Mouse (Mus musculus): Measurements from ENCODE around the gene Fntb. TPM values are rescaled to one million over a fixed set of nuclear protein-coding genes. Genes with fewer than 3 reads are reported as not detected.

Fntb gene
- polyA plus RNA-seq, 1 experiment from 2014 or later: 39.9 TPM

- Histone ChIP-seq H3K36me3 (ENCODE audit: control insufficient read depth, insufficient read depth, low read length) (peaks cover 10% of the 10 kb centered on the region; the same call in 1 of the 2 replicates), H3K9ac (replicated peaks; ENCODE audit: low read length) (no peak overlapping the region), H3K4me1 (ENCODE audit: control insufficient read depth, insufficient read depth, low read length) (peaks cover 11% of the 10 kb centered on the region; the same call in 1 of the 2 replicates), H3K9me3 (ENCODE audit: control insufficient read depth, low read length) (no peaks in the 10 kb centered on the region), H3K4me2 (ENCODE audit: low read length) (no peak overlapping the region), H3K4me3 (replicated peaks; ENCODE audit: low read depth, low read length) (no peak overlapping the region), H3K27ac (replicated peaks; ENCODE audit: low read depth, low read length) (no peak overlapping the region), H3K27me3 (ENCODE audit: control insufficient read depth, insufficient read depth, low read length) (no peaks in the 10 kb centered on the region)
- ATAC-seq (ENCODE audit: low FRiP score, low TSS enrichment) (no peak), DNase-seq (no peak)
- WGBS: 90% methylated on average over 16 of the region's 16 CpGs
Measured at GRCm38 (mm10) chr12:76892910-76893695, 127.7 kb downstream of the Fntb start.

- Histone ChIP-seq H3K27me3 (ENCODE audit: control insufficient read depth, insufficient read depth, low read length) (no peaks in the 10 kb centered on the region), H3K4me2 (ENCODE audit: low read length) (no peak overlapping the region), H3K36me3 (ENCODE audit: control insufficient read depth, insufficient read depth, low read length) (peaks cover 10% of the 10 kb centered on the region; the same call in 1 of the 2 replicates), H3K4me3 (replicated peaks; ENCODE audit: low read depth, low read length) (no peak overlapping the region), H3K9me3 (ENCODE audit: control insufficient read depth, low read length) (no peaks in the 10 kb centered on the region), H3K27ac (replicated peaks; ENCODE audit: low read depth, low read length) (peak overlapping the region; percentile 49), H3K9ac (replicated peaks; ENCODE audit: low read length) (no peak overlapping the region), H3K4me1 (ENCODE audit: control insufficient read depth, insufficient read depth, low read length) (peaks cover 11% of the 10 kb centered on the region; the same call in 1 of the 2 replicates)
- ATAC-seq (ENCODE audit: low FRiP score, low TSS enrichment) (no peak), DNase-seq (no peak)
- 83% methylated on average over 10 of the region's 10 CpGs for WGBS
Measured at GRCm38 (mm10) chr12:76894792-76895559, 129.6 kb downstream of the Fntb start.

GRCm38 (mm10) chr12:76895777-76896176, 130.4 kb downstream of the Fntb start:
- peak; percentile 61 for DNase-seq
- ATAC-seq (ENCODE audit: low FRiP score, low TSS enrichment): peak; percentile 55; the same call in 1 of the 2 replicates
- H3K4me3 ChIP-seq (replicated peaks; ENCODE audit: low read depth, low read length): no peak overlapping the region

GRCm38 (mm10) chr12:76896566-76896965, 131.2 kb downstream of the Fntb start:
- peaks cover 13% of the 10 kb centered on the region for H3K36me3 ChIP-seq (ENCODE audit: control insufficient read depth, insufficient read depth, low read length)
- no peak overlapping the region for H3K4me3 ChIP-seq (replicated peaks; ENCODE audit: low read depth, low read length)
- no peak for DNase-seq
- H3K27me3 ChIP-seq (ENCODE audit: control insufficient read depth, insufficient read depth, low read length): no peaks in the 10 kb centered on the region
- H3K4me1 ChIP-seq (ENCODE audit: control insufficient read depth, insufficient read depth, low read length): peaks cover 11% of the 10 kb centered on the region; the same call in 1 of the 2 replicates
- no peak overlapping the region for H3K9ac ChIP-seq (replicated peaks; ENCODE audit: low read length)
- no peak overlapping the region for H3K4me2 ChIP-seq (ENCODE audit: low read length)
- H3K9me3 ChIP-seq (ENCODE audit: control insufficient read depth, low read length): no peaks in the 10 kb centered on the region
- WGBS: 94% methylated on average over 4 of the region's 4 CpGs
- no peak for ATAC-seq (ENCODE audit: low FRiP score, low TSS enrichment)
- H3K27ac ChIP-seq (replicated peaks; ENCODE audit: low read depth, low read length): no peak overlapping the region

More at GRCm38 (mm10) chr12:76895777-76896176, 130.4 kb downstream of the Fntb start:
- no peak overlapping the region for H3K9ac ChIP-seq (replicated peaks; ENCODE audit: low read length)
- H3K4me2 ChIP-seq (ENCODE audit: low read length): no peak overlapping the region
- H3K4me1 ChIP-seq (ENCODE audit: control insufficient read depth, insufficient read depth, low read length): peaks cover 11% of the 10 kb centered on the region; the same call in 1 of the 2 replicates
- H3K36me3 ChIP-seq (ENCODE audit: control insufficient read depth, insufficient read depth, low read length): peaks cover 10% of the 10 kb centered on the region; the same call in 1 of the 2 replicates
- no peaks in the 10 kb centered on the region for H3K27me3 ChIP-seq (ENCODE audit: control insufficient read depth, insufficient read depth, low read length)
- H3K27ac ChIP-seq (replicated peaks; ENCODE audit: low read depth, low read length): peak overlapping the region; percentile 49; the same call in 1 of the 2 replicates
- 27% methylated on average over 7 of the region's 7 CpGs for WGBS
- no peaks in the 10 kb centered on the region for H3K9me3 ChIP-seq (ENCODE audit: control insufficient read depth, low read length)

GRCm38 (mm10) chr12:76897006-76897405, 131.6 kb downstream of the Fntb start:
- H3K4me1 ChIP-seq (ENCODE audit: control insufficient read depth, insufficient read depth, low read length): peaks cover 11% of the 10 kb centered on the region; the same call in 1 of the 2 replicates
- ATAC-seq (ENCODE audit: low FRiP score, low TSS enrichment) (no peak), DNase-seq (no peak)
- no peak overlapping the region for H3K4me2 ChIP-seq (ENCODE audit: low read length)
- no peak overlapping the region for H3K4me3 ChIP-seq (replicated peaks; ENCODE audit: low read depth, low read length)
- H3K9me3 ChIP-seq (ENCODE audit: control insufficient read depth, low read length): no peaks in the 10 kb centered on the region
- no peak overlapping the region for H3K27ac ChIP-seq (replicated peaks; ENCODE audit: low read depth, low read length)
- H3K9ac ChIP-seq (replicated peaks; ENCODE audit: low read length): no peak overlapping the region
- H3K36me3 ChIP-seq (ENCODE audit: control insufficient read depth, insufficient read depth, low read length): peaks cover 10% of the 10 kb centered on the region
- 88% methylated on average over 10 of the region's 10 CpGs for WGBS
- no peaks in the 10 kb centered on the region for H3K27me3 ChIP-seq (ENCODE audit: control insufficient read depth, insufficient read depth, low read length)

GRCm38 (mm10) chr12:76898141-76898540, 132.8 kb downstream of the Fntb start:
- DNase-seq (no peak), ATAC-seq (ENCODE audit: low FRiP score, low TSS enrichment) (no peak)
- Histone ChIP-seq H3K27me3 (ENCODE audit: control insufficient read depth, insufficient read depth, low read length) (no peaks in the 10 kb centered on the region), H3K9me3 (ENCODE audit: control insufficient read depth, low read length) (no peaks in the 10 kb centered on the region), H3K9ac (replicated peaks; ENCODE audit: low read length) (no peak overlapping the region), H3K27ac (replicated peaks; ENCODE audit: low read depth, low read length) (no peak overlapping the region), H3K4me2 (ENCODE audit: low read length) (no peak overlapping the region), H3K4me1 (ENCODE audit: control insufficient read depth, insufficient read depth, low read length) (peaks cover 11% of the 10 kb centered on the region; the same call in 1 of the 2 replicates), H3K36me3 (ENCODE audit: control insufficient read depth, insufficient read depth, low read length) (peaks cover 6% of the 10 kb centered on the region), H3K4me3 (replicated peaks; ENCODE audit: low read depth, low read length) (no peak overlapping the region)

- H3K9ac ChIP-seq (replicated peaks; ENCODE audit: low read length): no peak overlapping the region
- H3K9me3 ChIP-seq (ENCODE audit: control insufficient read depth, low read length): no peaks in the 10 kb centered on the region
- H3K27ac ChIP-seq (replicated peaks; ENCODE audit: low read depth, low read length): no peak overlapping the region
- H3K4me2 ChIP-seq (ENCODE audit: low read length): no peak overlapping the region
- no peak overlapping the region for H3K4me3 ChIP-seq (replicated peaks; ENCODE audit: low read depth, low read length)
- peaks cover 6% of the 10 kb centered on the region for H3K36me3 ChIP-seq (ENCODE audit: control insufficient read depth, insufficient read depth, low read length)
- DNase-seq (no peak), ATAC-seq (ENCODE audit: low FRiP score, low TSS enrichment) (no peak)
- H3K27me3 ChIP-seq (ENCODE audit: control insufficient read depth, insufficient read depth, low read length): no peaks in the 10 kb centered on the region
- 90% methylated on average over 10 of the region's 10 CpGs for WGBS
- H3K4me1 ChIP-seq (ENCODE audit: control insufficient read depth, insufficient read depth, low read length): peaks cover 11% of the 10 kb centered on the region; the same call in 1 of the 2 replicates
Measured at GRCm38 (mm10) chr12:76899261-76899975, 134.0 kb downstream of the Fntb start.

- H3K4me3 ChIP-seq (replicated peaks; ENCODE audit: low read depth, low read length): no peak overlapping the region
- H3K4me1 ChIP-seq (ENCODE audit: control insufficient read depth, insufficient read depth, low read length): no peaks in the 10 kb centered on the region
- no peaks in the 10 kb centered on the region for H3K27me3 ChIP-seq (ENCODE audit: control insufficient read depth, insufficient read depth, low read length)
- ATAC-seq (ENCODE audit: low FRiP score, low TSS enrichment) (no peak), DNase-seq (no peak)
- H3K4me2 ChIP-seq (ENCODE audit: low read length): no peak overlapping the region
- H3K27ac ChIP-seq (replicated peaks; ENCODE audit: low read depth, low read length): no peak overlapping the region
- peaks cover 6% of the 10 kb centered on the region for H3K36me3 ChIP-seq (ENCODE audit: control insufficient read depth, insufficient read depth, low read length)
- no peak overlapping the region for H3K9ac ChIP-seq (replicated peaks; ENCODE audit: low read length)
- 80% methylated on average over 3 of the region's 3 CpGs for WGBS
- no peaks in the 10 kb centered on the region for H3K9me3 ChIP-seq (ENCODE audit: control insufficient read depth, low read length)
Measured at GRCm38 (mm10) chr12:76901508-76902294, 136.3 kb downstream of the Fntb start.

Data from midbrain, embryonic 14.5 days (tissue).